Comparison of ENCODE assay signal across 8 mouse cellular contexts in genomic region chr17:5248957-5249656, GRCm38 (mm10).
DNase-seq lines count a peak whose midpoint lies in the region; ATAC-seq and TF ChIP-seq lines count a peak whose summit lies in the region.

No protein-coding gene starts in this region.

- WGBS in heart, embryonic 16.5 days, result 45% methylated on average over 17 of the region's 17 CpGs

- no peak for TF ChIP-seq POLR2A in brain, embryonic 14.5 days (IDR thresholded peaks at IDR 0.05; ENCODE audit: borderline replicate concordance, extremely low read depth, insufficient read depth, insufficient read length, poor library complexity, severe bottlenecking)

- no peak for TF ChIP-seq CTCF in brain, embryonic 14.5 days (IDR thresholded peaks at IDR 0.05; ENCODE audit: borderline replicate concordance, extremely low read depth, insufficient read depth, insufficient read length)

- H3K9ac ChIP-seq in heart, embryonic 16.5 days (ENCODE audit: low read length), result peak overlapping the region; percentile 6; the same call in 1 of the 2 replicates

- DNase-seq in heart, adult 11 months, result peak; percentile 96
- no peak for DNase-seq in heart, postnatal 25 days (ENCODE audit: low spot score)
- peak; percentile 81 for DNase-seq in brain, embryonic 14.5 days (ENCODE audit: low read depth)
- peak; percentile 58 to 61 for DNase-seq in layer of hippocampus, adult 8-10 months (ENCODE audit: low spot score in 2 of 2)
- peak; percentile 46 for DNase-seq in lung, postnatal 36 days
- no peak for DNase-seq in retina, embryonic 14.5 days (ENCODE audit: low spot score)
- DNase-seq in urinary bladder, postnatal 36 days (ENCODE audit: low spot score in 2 of 2), result no peak

- H3K27me3 ChIP-seq in heart, embryonic 16.5 days (ENCODE audit: control insufficient read depth, insufficient read depth, low read length), result no peaks in the 10 kb centered on the region

- 0 out of 2 replicates have a peak, but pooled peaks have one; percentile 21 for ATAC-seq in heart, embryonic 16.5 days (replicated peaks; ENCODE audit: extremely low read depth, insufficient read depth, low FRiP score)

- H3K4me3 ChIP-seq in heart, embryonic 16.5 days (ENCODE audit: low read length), result no peak overlapping the region

- H3K4me1 ChIP-seq in heart, embryonic 16.5 days (ENCODE audit: control insufficient read depth, insufficient read depth, low read length), result peaks cover 36% of the 10 kb centered on the region

- 0 out of 2 replicates have a peak overlapping the region, but pooled peaks have one; percentile 1 for H3K4me2 ChIP-seq in heart, embryonic 16.5 days (ENCODE audit: low read depth, low read length)

- intact Hi-C loops in heart, postnatal 25 days (cut with DNase I), result loop anchor here (5.0 kb wide), 1 partner anchor 42 kb away; no protein-coding TSS in a partner anchor

- H3K9me3 ChIP-seq in heart, embryonic 16.5 days (replicated peaks; ENCODE audit: control insufficient read depth, low read length), result no peaks in the 10 kb centered on the region

- H3K27ac ChIP-seq in heart, embryonic 16.5 days (ENCODE audit: low read length), result peak overlapping the region; percentile 58

- H3K36me3 ChIP-seq in heart, embryonic 16.5 days (ENCODE audit: control insufficient read depth, insufficient read depth), result 0 out of 2 replicates have a peak, but pooled peaks cover 2% of the 10 kb centered on the region

Comparison
In these comparisons a context has a peak if more than half of its experiments do, and no peak if none do; other contexts are left out.
1. DNase-seq: peak in heart, adult 11 months (single experiment), brain, embryonic 14.5 days (single experiment), layer of hippocampus, adult 8-10 months (2 of 2) and lung, postnatal 36 days (single experiment); none in heart, postnatal 25 days (single experiment), retina, embryonic 14.5 days (single experiment) and urinary bladder, postnatal 36 days (0 of 2).